Mouse (Mus musculus) layer of hippocampus, adult 8-10 months (tissue): ENCODE measurements around the gene C1ql1. TPM values are rescaled to one million over a fixed set of nuclear protein-coding genes. Genes with fewer than 3 reads are reported as not detected.

ENCODE experiments used
- DNase-seq, 2 experiments: peaks; one replicate each; pipeline ENCODE4 v3.0.0; 2022; ENCODE audit warnings: low spot score in 2 of 2
- total RNA-seq, 4 experiments: library from RNA; stranded (reverse); gene quantifications; 2 replicates each; pipeline ENCODE4 v1.2.4; 2022

The C1ql1 gene
- total RNA-seq, 4 experiments from 2014 or later, result 13.9 to 19.7 (median 16.6) TPM

- no peak for DNase-seq
Observed at GRCm38 (mm10) chr11:102901199-102901598, 45.3 kb downstream of the C1ql1 start.

GRCm38 (mm10) chr11:102900763-102901162, 45.7 kb downstream of the C1ql1 start, which contains the start of gene Gfap:
Gfap (minus strand) TSS chr11:102900912.
- DNase-seq, result peak in 1 of 2 experiments; percentile 82

- peak; percentile 67 to 81 for DNase-seq
Observed at GRCm38 (mm10) chr11:102898408-102898807, 48.1 kb downstream of the C1ql1 start.

DNA sequence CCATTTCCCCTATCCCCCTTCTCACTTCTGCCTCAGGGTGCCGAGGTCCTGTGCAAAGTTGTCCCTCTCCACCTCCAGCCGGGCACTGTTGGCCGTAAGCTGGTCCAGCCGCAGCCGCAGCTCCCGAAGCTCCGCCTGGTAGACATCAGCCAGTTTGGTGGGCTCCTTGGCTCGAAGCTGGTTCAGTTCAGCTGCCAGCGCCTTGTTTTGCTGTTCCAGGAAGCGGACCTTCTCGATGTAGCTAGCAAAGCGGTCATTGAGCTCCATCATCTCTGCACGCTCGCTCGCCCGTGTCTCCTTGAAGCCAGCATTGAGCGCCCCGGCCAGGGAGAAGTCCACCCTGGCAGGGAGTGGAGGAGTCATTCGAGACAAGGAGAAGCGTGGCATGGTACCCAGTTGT, 49.8 kb downstream of the C1ql1 start:
- DNase-seq, result no peak

DNA sequence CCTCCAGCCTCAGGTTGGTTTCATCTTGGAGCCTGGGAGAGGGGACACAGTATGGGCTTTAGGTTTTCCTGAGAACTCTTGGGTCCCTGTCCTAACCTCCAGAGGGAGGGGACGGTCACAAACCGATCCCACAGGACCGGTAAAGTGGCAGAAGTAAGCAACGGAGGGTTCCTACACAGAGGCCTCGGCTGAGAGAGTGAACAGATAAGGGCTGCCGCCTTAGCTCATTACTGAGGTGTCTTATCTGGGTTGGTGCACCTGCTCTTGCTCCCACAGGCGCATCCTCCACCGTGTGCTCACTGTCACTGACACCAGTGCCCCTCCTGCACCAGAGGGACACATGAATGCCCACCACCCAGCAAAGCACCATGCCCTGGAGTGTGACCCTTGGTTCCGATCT, 50.7 kb downstream of the C1ql1 start:
- DNase-seq, result no peak

- no peak for DNase-seq
Observed at GRCm38 (mm10) chr11:102894716-102895115, 51.8 kb downstream of the C1ql1 start.

DNA sequence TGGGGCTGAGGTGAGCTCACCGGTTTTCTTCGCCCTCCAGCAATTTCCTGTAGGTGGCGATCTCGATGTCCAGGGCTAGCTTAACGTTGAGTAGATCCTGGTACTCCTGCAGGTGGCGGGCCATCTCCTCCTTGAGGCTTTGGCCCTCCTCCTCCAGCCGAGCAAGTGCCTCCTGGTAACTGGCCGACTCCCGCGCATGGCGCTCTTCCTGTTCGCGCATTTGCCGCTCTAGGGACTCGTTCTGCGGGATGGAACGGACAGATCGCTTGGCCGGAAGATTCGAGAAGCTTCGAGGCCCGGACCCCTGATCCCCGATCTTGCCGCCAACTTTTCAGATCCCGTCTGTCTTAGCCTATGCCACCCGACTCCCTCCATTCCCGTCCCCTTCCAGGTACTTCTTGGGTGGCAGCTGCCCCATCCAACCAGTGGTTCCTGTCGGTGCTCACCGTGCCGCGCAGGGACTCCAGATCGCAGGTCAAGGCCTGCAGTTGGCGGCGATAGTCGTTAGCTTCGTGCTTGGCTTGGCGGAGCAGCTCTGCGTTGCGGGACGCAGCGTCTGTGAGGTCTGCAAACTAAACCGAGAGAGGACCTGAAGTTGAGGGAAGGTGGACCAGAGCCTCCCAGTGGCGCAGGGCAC, 53.4 kb downstream of the C1ql1 start:
- no peak for DNase-seq

- DNase-seq, result no peak
Observed at GRCm38 (mm10) chr11:102890096-102890495, 56.4 kb downstream of the C1ql1 start.

Other genes starting within 250 kb of the C1ql1 start
- 10 to 100 TPM; 29.3 to 32.2 (median 30.1) TPM for gene Ccdc43, start 248.9 kb downstream of the C1ql1 start, total RNA-seq
- 100 to 1,000 TPM; 168 to 220 (median 192) TPM for gene Adam11, start 185.2 kb downstream of the C1ql1 start, total RNA-seq
- gene Gjc1, start 127.0 kb downstream of the C1ql1 start, total RNA-seq, result 1 to 10 TPM; 4.0 to 4.7 (median 4.1) TPM
- gene Higd1b, start 110.8 kb downstream of the C1ql1 start, total RNA-seq, result 1 to 10 TPM; 5.1 to 7.3 (median 6.2) TPM
- gene Eftud2, start 65.7 kb downstream of the C1ql1 start, total RNA-seq, result 100 to 1,000 TPM; 123 to 142 (median 133) TPM
- 1 to 10 TPM; 1.5 to 3.2 (median 1.9) TPM for gene Ccdc103, start 65.5 kb downstream of the C1ql1 start, total RNA-seq
- under 1 TPM in 1 of 4 experiments, not detected in 3; 0.33 TPM for gene Fam187a, start 61.5 kb downstream of the C1ql1 start, total RNA-seq
- gene Gfap, start 45.8 kb downstream of the C1ql1 start, total RNA-seq, result 1,000 to 10,000 TPM in 2 of 4 experiments, 100 to 1,000 TPM in 2; 331 to 2,605 (median 1,138) TPM
- under 1 TPM in 3 of 4 experiments, not detected in 1; 0.14 to 0.29 (median 0.23) TPM for gene Kif18b, start 21.6 kb downstream of the C1ql1 start, total RNA-seq
- 100 to 1,000 TPM; 152 to 165 (median 160) TPM for gene Nmt1, start 81.5 kb upstream of the C1ql1 start, total RNA-seq
- 10 to 100 TPM; 55.2 to 71.2 (median 63.6) TPM for gene Dcakd, start 81.6 kb upstream of the C1ql1 start, total RNA-seq
- 10 to 100 TPM; 11.0 to 15.3 (median 12.8) TPM for gene Plcd3, start 155.0 kb upstream of the C1ql1 start, total RNA-seq
- gene Acbd4, start 155.0 kb upstream of the C1ql1 start, total RNA-seq, result 10 to 100 TPM; 88.4 to 98.2 (median 94.7) TPM
- 10 to 100 TPM; 39.0 to 51.3 (median 45.9) TPM for gene Hexim1, start 169.5 kb upstream of the C1ql1 start, total RNA-seq
- 10 to 100 TPM in 3 of 4 experiments, 1 to 10 TPM in 1; 9.4 to 15.1 (median 11.6) TPM for gene Hexim2, start 185.7 kb upstream of the C1ql1 start, total RNA-seq
- gene Fmnl1, start 224.4 kb upstream of the C1ql1 start, total RNA-seq, result 100 to 1,000 TPM; 121 to 133 (median 125) TPM